Mouse (Mus musculus) hindbrain, embryonic 12.5 days (tissue): ENCODE data around the gene Pcp2. TPM values are rescaled to one million over a fixed set of nuclear protein-coding genes. Genes with fewer than 3 reads are reported as not detected.
"Not testable (repeated sequence)": the region's sequence is repeated elsewhere in the genome, so short reads cannot be mapped to it uniquely, and the experiment has no call there.

Experiments
- ATAC-seq: fragments of 200-750 bp; cut with Nextera tagmentation; 2 replicates; pipeline ENCODE4 v1.8.0; 2017; ENCODE audit warnings: moderate TSS enrichment; ENCODE audit not compliant: low FRiP score
- H3K27ac ChIP-seq: fragments of 300-500 bp; sonication (generic); 2 replicates; pipeline ENCODE4 v1.5.1; 2016; ENCODE audit warnings: mild to moderate bottlenecking
- H3K27me3 ChIP-seq: fragments of 300-500 bp; sonication (generic); 2 replicates; pipeline ENCODE4 v1.6.1; 2016; ENCODE audit warnings: mild to moderate bottlenecking
- H3K36me3 ChIP-seq: fragments of 300-500 bp; sonication (generic); 2 replicates; pipeline ENCODE4 v1.6.1; 2016; ENCODE audit warnings: mild to moderate bottlenecking
- H3K4me1 ChIP-seq: fragments of 300-500 bp; sonication (generic); 2 replicates; pipeline ENCODE4 v1.6.1; 2016
- H3K4me2 ChIP-seq: fragments of 300-500 bp; sonication (generic); replicated peaks from 2 replicates; pipeline ENCODE4 v1.6.1; 2016; ENCODE audit warnings: mild to moderate bottlenecking
- H3K4me3 ChIP-seq: fragments of 300-500 bp; sonication (generic); 2 replicates; pipeline ENCODE4 v1.5.1; 2016; ENCODE audit warnings: mild to moderate bottlenecking
- H3K9ac ChIP-seq: fragments of 300-500 bp; sonication (generic); 2 replicates; pipeline ENCODE4 v1.6.1; 2016; ENCODE audit warnings: mild to moderate bottlenecking, moderate library complexity
- H3K9me3 ChIP-seq: fragments of 300-500 bp; sonication (generic); replicated peaks from 2 replicates; pipeline ENCODE4 v1.6.1; 2016; ENCODE audit warnings: mild to moderate bottlenecking
- WGBS: fragments of 180-500 bp; shearing (Covaris S2); methylation state at CpG from one replicate; pipeline ENCODE4 v1.1.7; 2016; 5-methylcytosine and 5-hydroxymethylcytosine counted together
- polyA plus RNA-seq: library from polyadenylated mRNA; unstranded; fragments of >200 nt; fragmentation: Nextera tagmentation; extraction: Ambion mirVana; gene quantifications from 2 replicates; pipeline ENCODE4 v1.2.1, GENCODE M21; 2016

Pcp2 gene
- polyA plus RNA-seq, 1 experiment from 2014 or later = 0.56 TPM

DNA sequence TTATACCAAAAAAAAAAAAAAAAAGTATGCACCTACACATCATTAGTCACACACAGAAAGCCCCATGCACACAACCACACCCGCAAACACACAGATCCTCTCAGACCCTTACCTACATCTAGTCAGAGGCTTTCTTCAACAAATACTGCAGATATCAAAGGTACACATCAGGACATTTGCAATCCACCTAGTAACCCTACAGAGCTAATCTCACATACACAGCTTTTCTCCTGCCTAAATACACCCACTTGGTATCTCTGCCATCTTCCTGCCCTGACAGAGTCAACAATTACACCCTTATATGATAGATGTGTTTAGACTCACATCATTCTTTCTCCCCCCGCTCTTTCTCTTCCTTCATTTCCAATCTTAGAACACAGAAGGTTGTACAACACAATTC, 38.9 kb downstream of the Pcp2 start:
- H3K4me2 ChIP-seq = no peak overlapping the region
- H3K4me3 ChIP-seq = no peak overlapping the region
- no peak overlapping the region for H3K9ac ChIP-seq
- H3K27ac ChIP-seq = no peak overlapping the region
- H3K27me3 ChIP-seq = no peaks in the 10 kb centered on the region
- no peaks in the 10 kb centered on the region for H3K9me3 ChIP-seq
- 94% methylated on average over 2 of the region's 2 CpGs for WGBS
- no peaks in the 10 kb centered on the region for H3K36me3 ChIP-seq
- H3K4me1 ChIP-seq = peaks cover 5% of the 10 kb centered on the region; the same call in 1 of the 2 replicates
- ATAC-seq = no peak

DNA sequence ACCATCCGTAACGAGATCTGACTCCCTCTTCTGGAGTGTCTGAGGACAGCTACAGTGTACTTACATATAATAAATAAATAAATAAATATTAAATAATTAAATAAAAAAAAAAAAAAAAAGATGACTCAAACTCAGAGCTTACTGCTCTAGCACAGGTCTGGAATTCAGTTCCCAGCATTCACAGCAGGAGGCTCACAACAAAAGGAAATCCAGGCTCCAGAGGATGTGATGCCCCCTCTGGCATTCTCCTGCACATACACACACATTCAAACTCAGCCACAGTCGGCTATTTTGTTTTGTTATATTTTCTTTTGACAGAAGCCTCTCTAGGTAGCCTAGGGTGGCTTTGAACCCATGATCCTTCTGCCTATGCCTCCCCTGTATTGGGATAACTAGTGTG, 43.4 kb downstream of the Pcp2 start:
- H3K4me3 ChIP-seq, H3K4me2 ChIP-seq, H3K9ac ChIP-seq, H3K27ac ChIP-seq, H3K27me3 ChIP-seq, ATAC-seq, H3K36me3 ChIP-seq, H3K9me3 ChIP-seq, H3K4me1 ChIP-seq: not testable (repeated sequence)
- WGBS = 69% methylated on average over 1 of the region's 3 CpGs

DNA sequence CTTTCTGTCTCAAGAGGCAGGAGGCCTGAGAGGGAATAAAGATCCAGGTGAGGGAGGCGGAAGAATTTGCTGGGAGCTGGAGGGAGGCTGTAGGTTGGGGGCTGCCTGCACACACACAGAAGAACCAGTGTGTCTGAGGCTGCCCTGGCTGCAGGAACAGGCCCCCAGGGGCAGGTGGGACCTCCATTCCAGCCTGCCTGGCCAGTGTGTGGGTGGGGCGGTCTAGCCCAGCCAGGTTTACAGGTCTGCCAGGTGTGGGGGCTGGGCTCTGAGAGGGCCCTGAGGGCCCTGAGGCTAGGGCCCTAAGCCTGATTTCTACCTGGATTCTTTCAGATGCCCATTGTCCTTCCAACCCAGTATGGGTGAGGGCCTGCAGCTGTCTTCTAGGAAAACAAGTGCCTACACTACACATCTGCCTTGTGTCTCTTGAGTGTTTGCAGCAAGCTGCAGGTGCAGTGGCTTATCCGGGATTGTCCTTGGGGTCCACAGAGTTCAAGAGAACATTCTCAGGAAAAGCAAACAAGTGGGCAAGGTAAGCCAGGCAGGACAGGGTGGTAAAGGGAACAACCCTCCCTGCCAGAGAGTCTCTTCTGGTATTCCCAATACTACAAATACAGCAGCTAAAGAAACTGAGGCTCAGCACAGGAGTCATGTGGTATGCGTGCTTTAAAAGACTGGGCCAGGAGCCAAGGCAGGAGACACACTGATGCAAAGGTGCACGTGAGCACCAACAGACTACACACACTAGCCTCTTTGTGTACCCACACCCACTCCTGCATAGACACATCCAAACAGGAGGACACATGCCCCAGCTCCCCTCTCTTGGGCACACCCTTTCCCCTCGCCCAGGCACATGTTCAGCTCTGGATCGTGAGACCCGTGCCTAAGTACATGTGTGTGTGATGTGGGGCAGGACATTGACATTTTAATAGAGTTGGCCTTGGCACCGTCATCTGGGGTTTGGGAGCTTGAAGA, 45.7 kb downstream of the Pcp2 start:
- H3K4me1 ChIP-seq = no peaks in the 10 kb centered on the region
- no peaks in the 10 kb centered on the region for H3K36me3 ChIP-seq
- no peak overlapping the region for H3K9ac ChIP-seq
- no peaks in the 10 kb centered on the region for H3K9me3 ChIP-seq
- WGBS = 84% methylated on average over 9 of the region's 9 CpGs
- no peaks in the 10 kb centered on the region for H3K27me3 ChIP-seq
- no peak overlapping the region for H3K27ac ChIP-seq
- no peak overlapping the region for H3K4me3 ChIP-seq
- no peak for ATAC-seq
- H3K4me2 ChIP-seq = no peak overlapping the region

DNA sequence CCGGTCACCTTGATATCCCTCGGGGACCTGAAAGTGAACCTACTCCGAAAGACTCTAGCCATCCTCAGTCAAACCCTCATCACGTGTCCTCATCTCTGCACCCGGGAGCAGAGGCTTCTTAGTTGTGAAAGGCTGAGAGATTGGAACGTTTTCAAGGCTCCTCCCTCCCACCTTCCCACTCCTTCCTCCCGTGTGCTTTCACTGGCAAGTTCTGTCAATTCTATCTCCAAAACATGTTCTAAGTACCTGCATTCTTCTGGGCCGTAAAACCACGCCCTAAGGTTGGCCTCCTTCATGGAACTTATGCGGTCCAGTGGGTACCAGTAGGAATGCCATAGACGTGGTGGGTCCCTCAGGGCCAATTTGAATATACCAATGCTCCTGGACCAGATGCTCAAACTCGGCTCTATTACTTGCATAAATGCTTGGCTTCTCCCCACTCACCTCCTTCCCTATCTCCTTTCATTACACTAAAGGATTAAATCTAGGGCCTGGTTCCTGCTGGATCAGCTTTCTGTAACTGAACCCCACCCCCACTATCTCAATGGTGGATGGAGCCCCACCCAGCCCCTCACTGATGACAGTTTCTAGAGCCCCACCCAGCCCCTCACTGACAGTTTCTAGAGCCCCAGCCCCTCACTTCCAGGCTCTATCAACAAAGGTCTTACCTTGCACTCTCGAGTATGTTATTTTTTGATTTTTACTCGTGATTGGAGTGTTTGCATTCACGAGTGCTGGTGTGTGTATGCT, 49.0 kb downstream of the Pcp2 start:
- no peak for ATAC-seq
- H3K36me3 ChIP-seq = no peaks in the 10 kb centered on the region
- H3K4me2 ChIP-seq = no peak overlapping the region
- no peak overlapping the region for H3K9ac ChIP-seq
- no peak overlapping the region for H3K27ac ChIP-seq
- no peaks in the 10 kb centered on the region for H3K4me1 ChIP-seq
- no peaks in the 10 kb centered on the region for H3K9me3 ChIP-seq
- H3K4me3 ChIP-seq = no peak overlapping the region
- no peaks in the 10 kb centered on the region for H3K27me3 ChIP-seq
- WGBS = 77% methylated on average over 15 of the region's 15 CpGs

DNA sequence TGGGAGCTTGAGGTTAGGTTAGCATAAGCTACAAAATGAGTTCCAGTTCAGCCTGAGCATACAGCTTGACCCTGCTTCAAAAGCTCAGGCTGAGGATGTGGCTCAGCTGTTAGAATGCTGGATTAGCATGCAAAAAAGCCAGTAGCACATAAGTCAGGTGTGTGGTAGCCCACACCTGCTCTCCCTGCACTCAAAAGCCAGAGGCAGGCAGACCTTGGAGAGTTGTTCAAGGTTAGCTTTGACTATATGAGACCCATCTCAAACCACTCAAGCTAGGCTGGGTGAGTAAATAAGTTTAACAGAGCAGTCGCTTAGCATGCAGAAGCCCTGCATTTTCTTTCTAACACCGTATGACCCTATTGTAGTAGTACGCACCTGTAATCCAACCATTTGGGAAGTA, 50.8 kb downstream of the Pcp2 start:
- no peaks in the 10 kb centered on the region for H3K36me3 ChIP-seq
- H3K4me1 ChIP-seq = no peaks in the 10 kb centered on the region
- no peaks in the 10 kb centered on the region for H3K27me3 ChIP-seq
- 91% methylated on average over 3 of the region's 3 CpGs for WGBS
- H3K27ac ChIP-seq = no peak overlapping the region
- no peaks in the 10 kb centered on the region for H3K9me3 ChIP-seq
- H3K4me3 ChIP-seq = no peak overlapping the region
- H3K9ac ChIP-seq = no peak overlapping the region
- ATAC-seq = no peak
- no peak overlapping the region for H3K4me2 ChIP-seq

Other genes with a start within 250 kb of the Pcp2 start
- gene Arhgef18, start 232.5 kb downstream of the Pcp2 start, polyA plus RNA-seq = 13.7 and 15.6 TPM in 2 replicates
- gene Pex11g, start 157.9 kb downstream of the Pcp2 start, polyA plus RNA-seq = 3.7 and 4.3 TPM in 2 replicates
- gene Tex45, start 154.7 kb downstream of the Pcp2 start, polyA plus RNA-seq = not detected in 2 replicates
- 77.9 and 79.9 TPM in 2 replicates for gene Zfp358, start 132.4 kb downstream of the Pcp2 start, polyA plus RNA-seq
- 79.5 and 83.2 TPM in 2 replicates for gene Mcoln1, start 125.1 kb downstream of the Pcp2 start, polyA plus RNA-seq
- gene Pnpla6, start 110.2 kb downstream of the Pcp2 start, polyA plus RNA-seq = 32.6 and 38.9 TPM in 2 replicates
- gene C330021F23Rik, start 57.6 kb downstream of the Pcp2 start, polyA plus RNA-seq = 1.5 and 2.0 TPM in 2 replicates
- gene Camsap3, start 38.3 kb downstream of the Pcp2 start, polyA plus RNA-seq = 26.8 and 27.4 TPM in 2 replicates
- gene Xab2, start 4.2 kb downstream of the Pcp2 start, polyA plus RNA-seq = 58.9 and 59.6 TPM in 2 replicates
- 112 and 116 TPM in 2 replicates for gene Pet100, start 4.0 kb downstream of the Pcp2 start, polyA plus RNA-seq
- 27.1 and 27.3 TPM in 2 replicates for gene Stxbp2, start 5.4 kb upstream of the Pcp2 start, polyA plus RNA-seq
- gene Retn, start 30.2 kb upstream of the Pcp2 start, polyA plus RNA-seq = 0.43 TPM in 1 of 2 replicates, not detected in the other
- gene Mcemp1, start 40.2 kb upstream of the Pcp2 start, polyA plus RNA-seq = 0.18 and 0.21 TPM in 2 replicates
- 5.3 and 8.4 TPM in 2 replicates for gene Fcor, start 46.8 kb upstream of the Pcp2 start, polyA plus RNA-seq
- 43.3 and 46.3 TPM in 2 replicates for gene Trappc5, start 50.8 kb upstream of the Pcp2 start, polyA plus RNA-seq
- 0.37 and 0.60 TPM in 2 replicates for gene Fcer2a, start 68.6 kb upstream of the Pcp2 start, polyA plus RNA-seq
- 0.17 TPM in 1 of 2 replicates, not detected in the other for gene Clec4g, start 95.1 kb upstream of the Pcp2 start, polyA plus RNA-seq
- not detected in 2 replicates for gene Cd209a, start 123.4 kb upstream of the Pcp2 start, polyA plus RNA-seq
- not detected in 2 replicates for gene Cd209e, start 228.8 kb upstream of the Pcp2 start, polyA plus RNA-seq